Mouse (Mus musculus) testis, postnatal 14 days (tissue): ENCODE measurements around the gene Tas2r125.
"Not testable (repeated sequence)": the region's sequence is repeated elsewhere in the genome, so short reads cannot be mapped to it uniquely, and the experiment has no call there.

Source experiments
- DNase-seq: peaks from one replicate; pipeline ENCODE4 v3.0.0; 2021; ENCODE audit warnings: low spot score

The Tas2r125 gene

GRCm38 (mm10) chr6:132909351-132909750 lies at the start of gene Tas2r125:
Tas2r125 (plus strand) TSS chr6:132909651.
- no peak for DNase-seq

- DNase-seq, result no peak
Observed at GRCm38 (mm10) chr6:132867708-132868107, 41.7 kb upstream of the Tas2r125 start, which contains the start of gene Tas2r110. Tas2r110 (plus strand) TSS chr6:132868008.

- DNase-seq, result no peak
Observed at GRCm38 (mm10) chr6:132892711-132893110, 16.7 kb upstream of the Tas2r125 start, which contains the start of gene Tas2r113. Tas2r113 (plus strand) TSS chr6:132893011.

GRCm38 (mm10) chr6:132941376-132941775 lies 31.9 kb downstream of the Tas2r125 start:
- not testable (repeated sequence) for DNase-seq

- DNase-seq, result no peak
Observed at GRCm38 (mm10) chr6:132950802-132951201, 41.4 kb downstream of the Tas2r125 start, which contains the start of gene Tas2r129. Tas2r129 (plus strand) TSS chr6:132951102.

GRCm38 (mm10) chr6:132957819-132958218 lies 48.4 kb downstream of the Tas2r125 start, which contains the start of gene Tas2r131:
Tas2r131 (minus strand) TSS chr6:132957919.
- DNase-seq, result no peak
